ENCODE assay signal across 7 mouse cellular contexts in the genomic region with DNA sequence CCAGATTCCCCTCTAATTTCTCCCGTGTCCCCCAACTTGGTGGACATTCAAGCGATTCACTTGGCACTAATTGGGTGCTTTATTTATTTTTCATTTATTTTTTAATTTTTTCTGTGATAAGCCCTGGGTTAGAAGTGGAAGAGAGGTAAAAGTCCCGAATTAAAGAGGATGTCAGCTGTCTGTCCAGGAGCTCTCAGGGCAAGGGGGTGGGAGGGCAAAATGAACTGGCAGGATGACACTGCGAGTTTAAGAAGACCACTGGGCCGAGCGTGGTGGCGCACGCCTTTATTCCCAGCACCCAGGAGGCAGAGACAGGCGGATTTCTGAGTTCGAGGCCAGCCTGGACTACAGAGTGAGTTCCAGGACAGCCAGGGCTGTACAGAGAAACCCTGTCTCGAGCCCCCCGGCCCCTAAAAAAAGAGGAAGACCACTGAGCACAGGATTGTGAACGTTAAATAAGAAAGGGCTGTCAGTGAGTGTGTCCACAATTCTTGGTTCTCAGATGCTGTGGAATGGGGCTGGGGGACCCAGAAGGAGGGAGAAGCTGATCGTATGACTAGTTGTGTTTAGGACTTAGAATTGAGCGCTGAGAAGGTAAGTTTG. TPM values are rescaled to one million over a fixed set of nuclear protein-coding genes. Genes with fewer than 3 reads are reported as not detected.
A peak's percentile ranks its signal among the peaks of the same experiment; 100 is the strongest.
DNase-seq lines count a peak whose midpoint lies in the region; ATAC-seq lines count a peak whose summit lies in the region.

No protein-coding gene starts in this region.

- H3K27ac ChIP-seq in lung, embryonic 16.5 days (ENCODE audit: low read length): peak overlapping the region; percentile 97
- H3K27ac ChIP-seq in forebrain, embryonic 11.5 days (ENCODE audit: low read depth, low read length): peak overlapping the region; percentile 89
- peak overlapping the region; percentile 95 for H3K27ac ChIP-seq in limb, embryonic 11.5 days (replicated peaks; ENCODE audit: low read depth, low read length)
- H3K27ac ChIP-seq in stomach, embryonic 14.5 days (ENCODE audit: low read length): peak overlapping the region; percentile 99

- DNase-seq in lung, adult 18-20 months: no peak
- DNase-seq in forebrain, embryonic 11.5 days (ENCODE audit: low spot score): no peak
- DNase-seq in limb, embryonic 11.5 days (ENCODE audit: low spot score): no peak
- no peak for DNase-seq in adrenal gland, adult 18-20 months (ENCODE audit: low spot score in 2 of 2)
- no peak for DNase-seq in embryo, embryonic 10 days (ENCODE audit: low spot score)

- ATAC-seq in lung, embryonic 16.5 days (ENCODE audit: low read depth): no peak
- ATAC-seq in forebrain, embryonic 11.5 days (replicated peaks; ENCODE audit: low FRiP score): no peak
- ATAC-seq in limb, embryonic 11.5 days (ENCODE audit: insufficient number of reproducible peaks, low FRiP score, low TSS enrichment, low read depth): no peak
- no peak for ATAC-seq in stomach, embryonic 14.5 days (ENCODE audit: insufficient number of reproducible peaks, insufficient read depth, low FRiP score, low read depth)

- peaks cover 27% of the 10 kb centered on the region for H3K4me1 ChIP-seq in lung, embryonic 16.5 days (replicated peaks; ENCODE audit: control insufficient read depth, insufficient read depth, low read length)
- H3K4me1 ChIP-seq in forebrain, embryonic 11.5 days (replicated peaks; ENCODE audit: control insufficient read depth, insufficient read depth, low read length): peaks cover 10% of the 10 kb centered on the region
- H3K4me1 ChIP-seq in limb, embryonic 11.5 days (ENCODE audit: control insufficient read depth, insufficient read depth, low read length): peaks cover 8% of the 10 kb centered on the region
- peaks cover 21% of the 10 kb centered on the region; the same call in 1 of the 2 replicates for H3K4me1 ChIP-seq in stomach, embryonic 14.5 days (ENCODE audit: control insufficient read depth, insufficient read depth, low read length)

- peak overlapping the region; percentile 79 for H3K9ac ChIP-seq in lung, embryonic 16.5 days (ENCODE audit: low read length)
- peak overlapping the region; percentile 75 for H3K9ac ChIP-seq in forebrain, embryonic 11.5 days (ENCODE audit: low read length)
- H3K9ac ChIP-seq in limb, embryonic 11.5 days (ENCODE audit: low read length): peak overlapping the region; percentile 74; the same call in 1 of the 2 replicates
- peak overlapping the region; percentile 50; the same call in 1 of the 2 replicates for H3K9ac ChIP-seq in stomach, embryonic 14.5 days (replicated peaks; ENCODE audit: low read depth, low read length)

- H3K27me3 ChIP-seq in lung, embryonic 16.5 days (ENCODE audit: control insufficient read depth, insufficient read depth, low read depth, low read length): no peaks in the 10 kb centered on the region
- peaks cover 2% of the 10 kb centered on the region; the same call in 1 of the 2 replicates for H3K27me3 ChIP-seq in forebrain, embryonic 11.5 days (ENCODE audit: control insufficient read depth, insufficient read depth, low read length)
- H3K27me3 ChIP-seq in limb, embryonic 11.5 days (ENCODE audit: control insufficient read depth, insufficient read depth, low read length): no peaks in the 10 kb centered on the region
- no peaks in the 10 kb centered on the region for H3K27me3 ChIP-seq in stomach, embryonic 14.5 days (ENCODE audit: control insufficient read depth, insufficient read depth, low read length)

- WGBS in lung, embryonic 16.5 days: 48% methylated on average over 15 of the region's 15 CpGs
- WGBS in forebrain, embryonic 11.5 days: 60% methylated on average over 15 of the region's 15 CpGs
- 63% methylated on average over 15 of the region's 15 CpGs for WGBS in limb, embryonic 11.5 days
- 51% methylated on average over 15 of the region's 15 CpGs for WGBS in stomach, embryonic 14.5 days

- H3K36me3 ChIP-seq in lung, embryonic 16.5 days (ENCODE audit: control insufficient read depth, insufficient read depth, low read length): no peaks in the 10 kb centered on the region
- H3K36me3 ChIP-seq in forebrain, embryonic 11.5 days (ENCODE audit: control insufficient read depth, insufficient read depth, low read length): no peaks in the 10 kb centered on the region
- no peaks in the 10 kb centered on the region for H3K36me3 ChIP-seq in limb, embryonic 11.5 days (ENCODE audit: control insufficient read depth, insufficient read depth, low read length)
- H3K36me3 ChIP-seq in stomach, embryonic 14.5 days (ENCODE audit: control insufficient read depth, insufficient read depth, low read length): no peaks in the 10 kb centered on the region

- peak overlapping the region; percentile 52 for H3K4me3 ChIP-seq in lung, embryonic 16.5 days (ENCODE audit: low read length)
- peak overlapping the region; percentile 63 for H3K4me3 ChIP-seq in forebrain, embryonic 11.5 days (ENCODE audit: low read depth, low read length)
- H3K4me3 ChIP-seq in limb, embryonic 11.5 days (ENCODE audit: low read depth, low read length): peak overlapping the region; percentile 42; the same call in 1 of the 2 replicates
- H3K4me3 ChIP-seq in stomach, embryonic 14.5 days (ENCODE audit: low read depth, low read length): peak overlapping the region; percentile 35

- peak overlapping the region; percentile 58 for H3K4me2 ChIP-seq in lung, embryonic 16.5 days (ENCODE audit: low read depth, low read length)
- H3K4me2 ChIP-seq in forebrain, embryonic 11.5 days (ENCODE audit: low read depth, low read length, severe bottlenecking): peak overlapping the region; percentile 68; the same call in 1 of the 2 replicates
- H3K4me2 ChIP-seq in limb, embryonic 11.5 days (ENCODE audit: low read depth, severe bottlenecking): peak overlapping the region; percentile 61; the same call in 1 of the 2 replicates
- H3K4me2 ChIP-seq in stomach, embryonic 14.5 days (replicated peaks; ENCODE audit: low read depth, low read length): peak overlapping the region; percentile 43

- H3K9me3 ChIP-seq in lung, embryonic 16.5 days (ENCODE audit: control insufficient read depth, low read length): no peaks in the 10 kb centered on the region
- H3K9me3 ChIP-seq in forebrain, embryonic 11.5 days (ENCODE audit: control insufficient read depth, low read length): no peaks in the 10 kb centered on the region
- no peaks in the 10 kb centered on the region for H3K9me3 ChIP-seq in limb, embryonic 11.5 days (ENCODE audit: control insufficient read depth, low read length)
- no peaks in the 10 kb centered on the region for H3K9me3 ChIP-seq in stomach, embryonic 14.5 days (ENCODE audit: control insufficient read depth, low read depth, low read length)

RNA-seq across cellular contexts. Expression of a gene that starts 3.8 kb away (rescaled TPM):
- polyA plus RNA-seq in lung, embryonic 16.5 days (2015; fragmentation: Nextera tagmentation; extraction: Ambion mirVana): 90.8 and 93.9 TPM in 2 replicates
- polyA plus RNA-seq in forebrain, embryonic 11.5 days (2014; fragmentation: Nextera tagmentation; extraction: Ambion mirVana): 45.7 and 46.9 TPM in 2 replicates
- polyA plus RNA-seq in limb, embryonic 11.5 days (2014; fragmentation: Nextera tagmentation; extraction: Ambion mirVana): 74.7 and 75.8 TPM in 2 replicates
- 88.0 and 90.7 TPM in 2 replicates for polyA plus RNA-seq in stomach, embryonic 14.5 days (2014; fragmentation: Nextera tagmentation; extraction: Ambion mirVana)
- total RNA-seq in adrenal gland, adult 18-20 months (2021): 100 to 1,000 TPM; 133 to 136 TPM

RNA-seq across cellular contexts. Expression of a gene that starts 12.5 kb away (rescaled TPM):
- 3.5 and 5.8 TPM in 2 replicates for polyA plus RNA-seq in lung, embryonic 16.5 days (2015; fragmentation: Nextera tagmentation; extraction: Ambion mirVana)
- 1.0 and 1.9 TPM in 2 replicates for polyA plus RNA-seq in forebrain, embryonic 11.5 days (2014; fragmentation: Nextera tagmentation; extraction: Ambion mirVana)
- 1.0 and 1.8 TPM in 2 replicates for polyA plus RNA-seq in limb, embryonic 11.5 days (2014; fragmentation: Nextera tagmentation; extraction: Ambion mirVana)
- polyA plus RNA-seq in stomach, embryonic 14.5 days (2014; fragmentation: Nextera tagmentation; extraction: Ambion mirVana): 5.3 and 6.1 TPM in 2 replicates
- total RNA-seq in adrenal gland, adult 18-20 months (2021): 10 to 100 TPM in 1 of 2 experiments, 1 to 10 TPM in 1; 9.5 to 20.5 TPM

RNA-seq across cellular contexts. Expression of a gene that starts 21.7 kb away (rescaled TPM):
- polyA plus RNA-seq in lung, embryonic 16.5 days (2015; fragmentation: Nextera tagmentation; extraction: Ambion mirVana): 0.43 and 0.87 TPM in 2 replicates
- polyA plus RNA-seq in forebrain, embryonic 11.5 days (2014; fragmentation: Nextera tagmentation; extraction: Ambion mirVana): 0.13 and 0.21 TPM in 2 replicates
- 0.16 and 0.18 TPM in 2 replicates for polyA plus RNA-seq in limb, embryonic 11.5 days (2014; fragmentation: Nextera tagmentation; extraction: Ambion mirVana)
- polyA plus RNA-seq in stomach, embryonic 14.5 days (2014; fragmentation: Nextera tagmentation; extraction: Ambion mirVana): 5.9 and 7.7 TPM in 2 replicates
- total RNA-seq in adrenal gland, adult 18-20 months (2021): 1 to 10 TPM; 1.8 to 1.9 TPM

RNA-seq across cellular contexts. Expression of a gene that starts 25.6 kb away (rescaled TPM):
- polyA plus RNA-seq in lung, embryonic 16.5 days (2015; fragmentation: Nextera tagmentation; extraction: Ambion mirVana): 1.9 and 3.0 TPM in 2 replicates
- polyA plus RNA-seq in forebrain, embryonic 11.5 days (2014; fragmentation: Nextera tagmentation; extraction: Ambion mirVana): 0.52 TPM in 1 of 2 replicates, not detected in the other
- polyA plus RNA-seq in limb, embryonic 11.5 days (2014; fragmentation: Nextera tagmentation; extraction: Ambion mirVana): 0.25 and 0.79 TPM in 2 replicates
- polyA plus RNA-seq in stomach, embryonic 14.5 days (2014; fragmentation: Nextera tagmentation; extraction: Ambion mirVana): 0.69 and 0.81 TPM in 2 replicates
- total RNA-seq in adrenal gland, adult 18-20 months (2021): under 1 TPM; 0.33 to 0.35 TPM
